Mouse (Mus musculus) cortical plate, adult 2 months (tissue): ENCODE results near the gene Gm44502.

Source experiments
- CTCF ChIP-seq: fragments of 200-500 bp; IDR thresholded peaks from 2 replicates; pipeline ENCODE4 v1.5.1; 2011; ENCODE audit warnings: mild to moderate bottlenecking, control low read depth, low read length; ENCODE audit not compliant: insufficient read depth; ENCODE audit errors: extremely low read depth
- POLR2A ChIP-seq: fragments of 200-500 bp; IDR thresholded peaks from 2 replicates; pipeline ENCODE4 v1.6.1; 2011; ENCODE audit warnings: mild to moderate bottlenecking, low read length, control low read depth; ENCODE audit not compliant: insufficient read depth; ENCODE audit errors: extremely low read depth

DNA sequence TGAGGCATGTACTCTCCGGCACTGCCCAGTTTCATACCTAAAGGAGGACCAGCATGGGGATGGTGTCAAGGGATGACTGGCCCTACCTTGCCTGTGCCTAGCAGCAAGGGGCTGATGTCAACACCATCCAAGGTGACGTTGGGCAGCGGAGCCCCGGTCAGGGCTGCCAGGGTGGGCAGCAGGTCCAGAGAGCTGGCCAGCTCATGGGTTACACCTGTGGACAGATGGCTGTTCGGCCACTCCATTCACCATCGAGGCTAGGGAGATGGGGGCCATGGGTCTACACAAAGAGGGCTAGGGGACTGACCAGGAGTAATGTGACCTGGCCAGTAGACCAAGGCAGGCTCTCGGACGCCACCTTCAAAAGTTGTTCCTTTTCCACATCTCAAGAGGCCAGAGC is 44.4 kb upstream of the Gm44502 start:
- TF ChIP-seq POLR2A, result no peak
- no peak for TF ChIP-seq CTCF
